ENCODE assay signal across 8 mouse cellular contexts in genomic region chr11:70969271-70969794, GRCm38 (mm10). TPM values are rescaled to one million over a fixed set of nuclear protein-coding genes. Genes with fewer than 3 reads are reported as not detected.
DNase-seq lines count a peak whose midpoint lies in the region; ATAC-seq lines count a peak whose summit lies in the region.

No protein-coding gene starts in this region.

- intact Hi-C loops in heart, postnatal 10 days (cut with DNase I): no loop called here

- H3K9me3 ChIP-seq in heart, embryonic 14.5 days (ENCODE audit: control insufficient read depth, low read length): no peaks in the 10 kb centered on the region
- H3K9me3 ChIP-seq in embryonic facial prominence, embryonic 15.5 days (replicated peaks): no peaks in the 10 kb centered on the region
- H3K9me3 ChIP-seq in limb, embryonic 10.5 days (replicated peaks): no peaks in the 10 kb centered on the region
- H3K9me3 ChIP-seq in neural tube, embryonic 12.5 days: no peaks in the 10 kb centered on the region

- H3K9ac ChIP-seq in heart, embryonic 14.5 days (ENCODE audit: low read length): peak overlapping the region; percentile 97
- H3K9ac ChIP-seq in embryonic facial prominence, embryonic 15.5 days: peak overlapping the region; percentile 94
- H3K9ac ChIP-seq in neural tube, embryonic 12.5 days: peak overlapping the region; percentile 89

- peak overlapping the region; percentile 83 for H3K4me2 ChIP-seq in heart, embryonic 14.5 days (ENCODE audit: low read length)
- peak overlapping the region; percentile 54 for H3K4me2 ChIP-seq in embryonic facial prominence, embryonic 15.5 days (replicated peaks)
- H3K4me2 ChIP-seq in neural tube, embryonic 12.5 days (replicated peaks): peak overlapping the region; percentile 88

- ATAC-seq in heart, embryonic 14.5 days (ENCODE audit: insufficient number of reproducible peaks, insufficient read depth, low FRiP score, low read depth): no peak; the same call in 1 of the 2 replicates
- ATAC-seq in embryonic facial prominence, embryonic 15.5 days (ENCODE audit: insufficient number of reproducible peaks, low FRiP score, low TSS enrichment, low read depth): no peak; the same call in 1 of the 2 replicates
- peak; percentile 19 for ATAC-seq in neural tube, embryonic 12.5 days (ENCODE audit: low FRiP score, low read depth)

- no peaks in the 10 kb centered on the region for H3K27me3 ChIP-seq in heart, embryonic 14.5 days (ENCODE audit: control insufficient read depth, insufficient read depth, low read length)
- H3K27me3 ChIP-seq in embryonic facial prominence, embryonic 15.5 days: no peaks in the 10 kb centered on the region
- H3K27me3 ChIP-seq in limb, embryonic 10.5 days (ENCODE audit: low read depth, poor library complexity, severe bottlenecking): no peaks in the 10 kb centered on the region
- H3K27me3 ChIP-seq in neural tube, embryonic 12.5 days (replicated peaks): no peaks in the 10 kb centered on the region

- peak overlapping the region; percentile 78 to 88 for H3K4me3 ChIP-seq in heart, embryonic 14.5 days (ENCODE audit: control insufficient read depth in 1 of 2, insufficient read depth in 1 of 2, low read depth in 1 of 2, low read length in 2 of 2)
- peak overlapping the region; percentile 92 for H3K4me3 ChIP-seq in embryonic facial prominence, embryonic 15.5 days (replicated peaks)
- H3K4me3 ChIP-seq in limb, embryonic 10.5 days: peak overlapping the region; percentile 91
- peak overlapping the region; percentile 82 for H3K4me3 ChIP-seq in neural tube, embryonic 12.5 days

- no peak for DNase-seq in heart, postnatal 10 days
- peak; percentile 41 for DNase-seq in ES-CJ7 (ENCODE audit: low read depth, low spot score)
- DNase-seq in limb, embryonic 10.5 days (ENCODE audit: low spot score): no peak
- no peak for DNase-seq in natural killer cell, adult 2 months (ENCODE audit: low spot score in 2 of 2)
- DNase-seq in thymus, postnatal 36 days: no peak

- H3K27ac ChIP-seq in heart, embryonic 14.5 days (replicated peaks in 1 of 2; ENCODE audit: control insufficient read depth in 1 of 2, insufficient read depth in 1 of 2, low read depth in 2 of 2, low read length in 2 of 2): peak overlapping the region; percentile 83 to 92
- H3K27ac ChIP-seq in embryonic facial prominence, embryonic 15.5 days (replicated peaks): peak overlapping the region; percentile 92
- H3K27ac ChIP-seq in limb, embryonic 10.5 days: peak overlapping the region; percentile 94
- H3K27ac ChIP-seq in neural tube, embryonic 12.5 days: peak overlapping the region; percentile 51; the same call in 1 of the 2 replicates

- peaks cover 54% of the 10 kb centered on the region for H3K36me3 ChIP-seq in heart, embryonic 14.5 days (ENCODE audit: control insufficient read depth, insufficient read depth, low read length)
- H3K36me3 ChIP-seq in embryonic facial prominence, embryonic 15.5 days: peaks cover 44% of the 10 kb centered on the region
- H3K36me3 ChIP-seq in limb, embryonic 10.5 days: peaks cover 54% of the 10 kb centered on the region
- H3K36me3 ChIP-seq in neural tube, embryonic 12.5 days: peaks cover 34% of the 10 kb centered on the region

- under 1% methylated on average over 25 of the region's 25 CpGs for WGBS in heart, embryonic 14.5 days
- WGBS in embryonic facial prominence, embryonic 15.5 days: 0% methylated on average over 25 of the region's 25 CpGs
- WGBS in limb, embryonic 10.5 days: under 1% methylated on average over 25 of the region's 25 CpGs
- WGBS in neural tube, embryonic 12.5 days: under 1% methylated on average over 25 of the region's 25 CpGs

- peaks cover 7 to 18% of the 10 kb centered on the region in 2 experiments for H3K4me1 ChIP-seq in heart, embryonic 14.5 days (ENCODE audit: control insufficient read depth in 2 of 2, insufficient read depth in 2 of 2, low read length in 2 of 2)
- peaks cover 13% of the 10 kb centered on the region for H3K4me1 ChIP-seq in embryonic facial prominence, embryonic 15.5 days
- peaks cover 16% of the 10 kb centered on the region; the same call in 1 of the 2 replicates for H3K4me1 ChIP-seq in limb, embryonic 10.5 days
- peaks cover 12% of the 10 kb centered on the region for H3K4me1 ChIP-seq in neural tube, embryonic 12.5 days

RNA-seq across cellular contexts. Expression of gene Nup88, which starts 0.4 kb away (rescaled TPM):
- polyA plus RNA-seq in heart, embryonic 14.5 days (2014; fragmentation: Nextera tagmentation; extraction: Ambion mirVana): 112 and 121 TPM in 2 replicates
- total RNA-seq in heart, postnatal 10 days (2021): 10 to 100 TPM; 53.9 to 59.6 TPM
- polyA plus RNA-seq in embryonic facial prominence, embryonic 15.5 days (2015; fragmentation: Nextera tagmentation; extraction: Ambion mirVana): 115 and 119 TPM in 2 replicates
- polyA plus RNA-seq in limb, embryonic 10.5 days (2016; fragmentation: Nextera tagmentation; extraction: Ambion mirVana): 145 and 158 TPM in 2 replicates
- 142 and 150 TPM in 2 replicates for polyA plus RNA-seq in neural tube, embryonic 12.5 days (2016; fragmentation: Nextera tagmentation; extraction: Ambion mirVana)

RNA-seq across cellular contexts. Expression of gene Rpain, which starts 0.7 kb away (rescaled TPM):
- 53.6 and 63.1 TPM in 2 replicates for polyA plus RNA-seq in heart, embryonic 14.5 days (2014; fragmentation: Nextera tagmentation; extraction: Ambion mirVana)
- 10 to 100 TPM; 14.4 to 18.8 TPM for total RNA-seq in heart, postnatal 10 days (2021)
- polyA plus RNA-seq in embryonic facial prominence, embryonic 15.5 days (2015; fragmentation: Nextera tagmentation; extraction: Ambion mirVana): 77.1 and 78.6 TPM in 2 replicates
- 64.6 and 73.2 TPM in 2 replicates for polyA plus RNA-seq in limb, embryonic 10.5 days (2016; fragmentation: Nextera tagmentation; extraction: Ambion mirVana)
- polyA plus RNA-seq in neural tube, embryonic 12.5 days (2016; fragmentation: Nextera tagmentation; extraction: Ambion mirVana): 69.7 and 73.0 TPM in 2 replicates

RNA-seq across cellular contexts. Expression of gene C1qbp, which starts 13.5 kb away (rescaled TPM):
- 244 and 246 TPM in 2 replicates for polyA plus RNA-seq in heart, embryonic 14.5 days (2014; fragmentation: Nextera tagmentation; extraction: Ambion mirVana)
- 100 to 1,000 TPM; 208 to 214 TPM for total RNA-seq in heart, postnatal 10 days (2021)
- polyA plus RNA-seq in embryonic facial prominence, embryonic 15.5 days (2015; fragmentation: Nextera tagmentation; extraction: Ambion mirVana): 209 and 213 TPM in 2 replicates
- polyA plus RNA-seq in limb, embryonic 10.5 days (2016; fragmentation: Nextera tagmentation; extraction: Ambion mirVana): 325 and 420 TPM in 2 replicates
- 210 and 223 TPM in 2 replicates for polyA plus RNA-seq in neural tube, embryonic 12.5 days (2016; fragmentation: Nextera tagmentation; extraction: Ambion mirVana)

RNA-seq across cellular contexts. Expression of gene Dhx33, which starts 34.9 kb away (rescaled TPM):
- polyA plus RNA-seq in heart, embryonic 14.5 days (2014; fragmentation: Nextera tagmentation; extraction: Ambion mirVana): 13.3 and 13.6 TPM in 2 replicates
- total RNA-seq in heart, postnatal 10 days (2021): 10 to 100 TPM; 14.9 to 17.6 TPM
- polyA plus RNA-seq in embryonic facial prominence, embryonic 15.5 days (2015; fragmentation: Nextera tagmentation; extraction: Ambion mirVana): 16.5 and 17.7 TPM in 2 replicates
- 34.1 and 36.6 TPM in 2 replicates for polyA plus RNA-seq in limb, embryonic 10.5 days (2016; fragmentation: Nextera tagmentation; extraction: Ambion mirVana)
- 17.3 and 18.0 TPM in 2 replicates for polyA plus RNA-seq in neural tube, embryonic 12.5 days (2016; fragmentation: Nextera tagmentation; extraction: Ambion mirVana)

RNA-seq across cellular contexts. Expression of gene Mis12, which starts 50.1 kb away (rescaled TPM):
- 17.2 and 18.2 TPM in 2 replicates for polyA plus RNA-seq in heart, embryonic 14.5 days (2014; fragmentation: Nextera tagmentation; extraction: Ambion mirVana)
- total RNA-seq in heart, postnatal 10 days (2021): 1 to 10 TPM; 9.0 to 9.5 TPM
- 42.3 TPM in 2 replicates for polyA plus RNA-seq in embryonic facial prominence, embryonic 15.5 days (2015; fragmentation: Nextera tagmentation; extraction: Ambion mirVana)
- polyA plus RNA-seq in limb, embryonic 10.5 days (2016; fragmentation: Nextera tagmentation; extraction: Ambion mirVana): 56.2 and 65.1 TPM in 2 replicates
- polyA plus RNA-seq in neural tube, embryonic 12.5 days (2016; fragmentation: Nextera tagmentation; extraction: Ambion mirVana): 43.3 and 45.0 TPM in 2 replicates
